Mouse (Mus musculus) neural tube, embryonic 12.5 days (tissue): Measurements from ENCODE around the gene Galntl6. TPM values are rescaled to one million over a fixed set of nuclear protein-coding genes. Genes with fewer than 3 reads are reported as not detected.
"Not testable (repeated sequence)": the region's sequence is repeated elsewhere in the genome, so short reads cannot be mapped to it uniquely, and the experiment has no call there.

Experiments
- ATAC-seq: fragments of 200-750 bp; cut with Nextera tagmentation; 2 replicates; pipeline ENCODE4 v1.8.0; 2017; ENCODE audit warnings: low read depth, mild to moderate bottlenecking, moderate TSS enrichment, moderate library complexity; ENCODE audit not compliant: low FRiP score
- H3K27ac ChIP-seq: fragments of 300-500 bp; sonication (generic); 2 replicates; pipeline ENCODE4 v1.5.1; 2016
- H3K27me3 ChIP-seq: fragments of 300-500 bp; sonication (generic); replicated peaks from 2 replicates; pipeline ENCODE4 v1.6.1; 2016; ENCODE audit warnings: mild to moderate bottlenecking
- H3K36me3 ChIP-seq: fragments of 300-500 bp; sonication (generic); 2 replicates; pipeline ENCODE4 v1.6.1; 2016; ENCODE audit warnings: mild to moderate bottlenecking
- H3K4me1 ChIP-seq: fragments of 300-500 bp; sonication (generic); 2 replicates; pipeline ENCODE4 v1.6.1; 2016
- H3K4me2 ChIP-seq: fragments of 300-500 bp; sonication (generic); replicated peaks from 2 replicates; pipeline ENCODE4 v1.6.1; 2016; ENCODE audit warnings: mild to moderate bottlenecking
- H3K4me3 ChIP-seq: fragments of 300-500 bp; sonication (generic); 2 replicates; pipeline ENCODE4 v1.5.1; 2016
- H3K9ac ChIP-seq: fragments of 300-500 bp; sonication (generic); 2 replicates; pipeline ENCODE4 v1.6.1; 2016; ENCODE audit warnings: mild to moderate bottlenecking
- H3K9me3 ChIP-seq: fragments of 300-500 bp; sonication (generic); 2 replicates; pipeline ENCODE4 v1.6.1; 2016; ENCODE audit warnings: mild to moderate bottlenecking
- WGBS: fragments of 180-500 bp; shearing (Covaris S2); methylation state at CpG from one replicate; pipeline ENCODE4 v1.1.7; 2016; 5-methylcytosine and 5-hydroxymethylcytosine counted together
- polyA plus RNA-seq: library from polyadenylated mRNA; unstranded; fragments of >200 nt; fragmentation: Nextera tagmentation; extraction: Ambion mirVana; gene quantifications from 2 replicates; pipeline ENCODE4 v1.2.1, GENCODE M21; 2016

The Galntl6 gene
- polyA plus RNA-seq, 1 experiment from 2014 or later, result 6.2 TPM

- H3K36me3 ChIP-seq, result no peaks in the 10 kb centered on the region
- no peak for ATAC-seq
- no peak overlapping the region for H3K4me2 ChIP-seq
- WGBS, result 66% methylated on average over 10 of the region's 10 CpGs
- no peak overlapping the region for H3K9ac ChIP-seq
- H3K9me3 ChIP-seq, result no peaks in the 10 kb centered on the region
- no peak overlapping the region for H3K27ac ChIP-seq
- no peaks in the 10 kb centered on the region for H3K4me1 ChIP-seq
- no peaks in the 10 kb centered on the region for H3K27me3 ChIP-seq
- no peak overlapping the region for H3K4me3 ChIP-seq
Observed at GRCm38 (mm10) chr8:57766471-57767065, 1145.9 kb downstream of the Galntl6 start.

DNA sequence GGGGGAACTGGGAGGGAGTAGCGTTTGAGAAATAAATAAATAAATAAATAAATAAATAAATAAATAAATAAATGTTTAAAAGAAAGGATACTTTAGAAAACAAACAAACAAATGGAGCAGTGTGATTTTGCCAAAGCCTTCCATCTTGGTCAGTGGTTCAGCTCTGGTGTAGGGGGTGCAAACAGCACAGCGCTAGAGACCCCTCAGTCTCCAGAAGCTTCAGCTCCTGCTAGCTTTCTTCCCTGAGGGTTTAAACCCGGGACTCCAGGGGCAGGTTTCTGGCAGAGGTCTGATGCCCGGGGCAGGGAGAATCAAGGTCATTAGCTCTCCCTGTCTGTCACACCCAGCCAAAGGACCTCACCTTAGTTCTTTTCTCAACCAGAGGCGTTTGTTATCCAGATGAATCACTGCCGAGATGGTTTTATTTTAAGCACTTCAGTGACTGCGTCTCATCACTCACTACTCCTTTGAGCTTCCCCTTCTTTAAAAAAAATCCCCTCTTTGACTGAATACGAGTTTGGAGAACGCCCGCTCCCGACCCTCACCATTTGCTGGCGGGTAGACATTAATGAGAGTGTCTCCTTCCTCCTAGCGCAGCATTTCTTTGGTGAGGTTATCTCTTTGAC, 1146.6 kb downstream of the Galntl6 start:
- H3K27me3 ChIP-seq, result no peaks in the 10 kb centered on the region
- H3K4me2 ChIP-seq, result peak overlapping the region; percentile 22
- no peak overlapping the region for H3K4me3 ChIP-seq
- no peak overlapping the region for H3K9ac ChIP-seq
- ATAC-seq, result no peak
- no peaks in the 10 kb centered on the region for H3K36me3 ChIP-seq
- no peak overlapping the region for H3K27ac ChIP-seq
- H3K9me3 ChIP-seq, result no peaks in the 10 kb centered on the region
- H3K4me1 ChIP-seq, result no peaks in the 10 kb centered on the region
- WGBS, result 16% methylated on average over 13 of the region's 13 CpGs

- ATAC-seq, result no peak
- Histone ChIP-seq H3K4me3 (no peak overlapping the region), H3K4me1 (no peaks in the 10 kb centered on the region), H3K27ac (no peak overlapping the region), H3K27me3 (no peaks in the 10 kb centered on the region), H3K9me3 (no peaks in the 10 kb centered on the region), H3K4me2 (no peak overlapping the region), H3K36me3 (no peaks in the 10 kb centered on the region), H3K9ac (no peak overlapping the region)
- WGBS, result 90% methylated on average over 4 of the region's 4 CpGs
Observed at GRCm38 (mm10) chr8:57765192-57765591, 1147.2 kb downstream of the Galntl6 start.

DNA sequence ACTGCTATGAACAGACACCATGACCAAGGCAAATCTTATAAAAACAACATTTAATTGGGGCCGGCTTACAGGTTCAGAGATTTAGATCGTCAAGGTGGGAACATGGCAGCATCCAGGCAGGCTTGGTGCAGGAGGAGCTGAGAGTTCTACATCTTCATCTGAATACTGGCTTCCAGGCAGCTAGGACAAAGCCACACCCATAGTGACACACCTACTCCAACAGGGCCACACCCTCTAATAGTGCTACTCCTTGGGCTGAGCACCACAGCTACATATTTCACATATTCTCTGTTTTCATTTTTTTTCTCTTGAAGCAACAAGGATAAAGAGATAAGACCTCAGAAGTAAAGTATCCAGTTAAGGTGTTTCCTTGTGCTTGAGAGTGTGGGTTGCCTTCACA, 1149.8 kb downstream of the Galntl6 start:
- not testable (repeated sequence) for ATAC-seq
- 72% methylated on average over 2 of the region's 2 CpGs for WGBS

GRCm38 (mm10) chr8:57760921-57761320, 1151.5 kb downstream of the Galntl6 start:
- no peaks in the 10 kb centered on the region for H3K27me3 ChIP-seq
- no peak overlapping the region for H3K27ac ChIP-seq
- no peaks in the 10 kb centered on the region for H3K36me3 ChIP-seq
- no peak overlapping the region for H3K4me3 ChIP-seq
- WGBS, result 80% methylated on average over 1 of the region's 1 CpGs
- no peak overlapping the region for H3K9ac ChIP-seq
- ATAC-seq, result no peak
- H3K4me2 ChIP-seq, result no peak overlapping the region
- no peaks in the 10 kb centered on the region for H3K4me1 ChIP-seq
- no peaks in the 10 kb centered on the region for H3K9me3 ChIP-seq

More for the DNA sequence above, 1149.8 kb downstream of the Galntl6 start:
- H3K4me2 ChIP-seq, H3K27me3 ChIP-seq, H3K36me3 ChIP-seq, H3K4me1 ChIP-seq, H3K27ac ChIP-seq, H3K9me3 ChIP-seq, H3K9ac ChIP-seq, H3K4me3 ChIP-seq: not testable (repeated sequence)

DNA sequence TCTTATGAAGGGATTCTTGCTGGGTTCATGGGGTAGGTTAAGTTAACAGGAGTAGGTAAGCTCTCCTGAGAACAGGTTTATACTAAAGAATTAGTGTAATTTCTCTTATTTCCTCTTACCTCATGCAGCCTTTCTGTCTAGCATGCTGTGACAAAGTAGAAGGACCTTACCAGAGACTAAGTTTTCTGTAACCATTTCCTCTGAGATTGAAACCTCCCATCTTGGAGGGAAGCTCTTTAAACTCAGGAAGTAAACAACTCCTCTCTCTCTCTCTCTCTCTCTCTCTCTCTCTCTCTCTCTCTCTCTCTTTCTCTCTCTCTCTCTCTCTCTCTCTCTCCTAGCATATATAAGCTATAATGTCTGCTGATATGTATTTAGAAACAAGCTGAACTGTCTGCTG, 1153.6 kb downstream of the Galntl6 start:
- no peaks in the 10 kb centered on the region for H3K27me3 ChIP-seq
- H3K4me2 ChIP-seq, result no peak overlapping the region
- no peaks in the 10 kb centered on the region for H3K9me3 ChIP-seq
- 0 out of 2 replicates have a peak, but pooled peaks cover 3% of the 10 kb centered on the region for H3K4me1 ChIP-seq
- H3K9ac ChIP-seq, result no peak overlapping the region
- H3K27ac ChIP-seq, result no peak overlapping the region
- H3K36me3 ChIP-seq, result no peaks in the 10 kb centered on the region
- ATAC-seq, result no peak
- no peak overlapping the region for H3K4me3 ChIP-seq

DNA sequence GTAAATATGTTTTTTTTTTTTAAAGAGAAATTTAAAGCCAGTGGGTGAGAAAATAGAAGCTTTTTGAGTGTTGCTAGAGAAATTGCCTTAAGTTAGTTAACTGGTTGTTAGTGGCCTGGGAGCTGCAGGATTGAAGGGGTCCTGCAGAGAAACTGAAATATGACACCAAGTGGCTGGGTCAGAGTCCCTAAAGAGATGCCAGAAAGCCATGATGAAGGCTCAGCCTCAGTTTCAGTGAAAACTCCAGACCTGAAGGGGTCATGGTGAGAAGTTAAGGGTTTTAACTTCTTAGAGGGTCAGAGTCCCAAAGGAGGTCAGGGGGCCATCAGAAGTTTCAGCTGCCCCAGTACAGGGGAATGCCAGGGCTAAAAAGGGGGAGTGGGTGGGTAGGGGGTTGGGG, 1155.0 kb downstream of the Galntl6 start:
- Histone ChIP-seq H3K27me3 (no peaks in the 10 kb centered on the region), H3K4me2 (no peak overlapping the region), H3K4me1 (0 out of 2 replicates have a peak, but pooled peaks cover 3% of the 10 kb centered on the region), H3K9me3 (no peaks in the 10 kb centered on the region), H3K36me3 (no peaks in the 10 kb centered on the region), H3K4me3 (no peak overlapping the region), H3K9ac (no peak overlapping the region), H3K27ac (no peak overlapping the region)
- no peak for ATAC-seq

- H3K4me2 ChIP-seq, result no peak overlapping the region
- H3K36me3 ChIP-seq, result no peaks in the 10 kb centered on the region
- no peak for ATAC-seq
- no peak overlapping the region for H3K27ac ChIP-seq
- H3K4me1 ChIP-seq, result 0 out of 2 replicates have a peak, but pooled peaks cover 3% of the 10 kb centered on the region
- H3K9me3 ChIP-seq, result no peaks in the 10 kb centered on the region
- H3K27me3 ChIP-seq, result no peaks in the 10 kb centered on the region
- 43% methylated on average over 6 of the region's 6 CpGs for WGBS
- no peak overlapping the region for H3K9ac ChIP-seq
- no peak overlapping the region for H3K4me3 ChIP-seq
Observed at GRCm38 (mm10) chr8:57754066-57754465, 1158.4 kb downstream of the Galntl6 start.

GRCm38 (mm10) chr8:57743636-57744035, 1168.8 kb downstream of the Galntl6 start:
- Histone ChIP-seq H3K27me3 (no peaks in the 10 kb centered on the region), H3K9ac (no peak overlapping the region), H3K4me2 (no peak overlapping the region), H3K4me1 (no peaks in the 10 kb centered on the region), H3K36me3 (no peaks in the 10 kb centered on the region), H3K4me3 (no peak overlapping the region), H3K9me3 (no peaks in the 10 kb centered on the region), H3K27ac (no peak overlapping the region)
- WGBS, result 83% methylated on average over 12 of the region's 12 CpGs
- ATAC-seq, result no peak

DNA sequence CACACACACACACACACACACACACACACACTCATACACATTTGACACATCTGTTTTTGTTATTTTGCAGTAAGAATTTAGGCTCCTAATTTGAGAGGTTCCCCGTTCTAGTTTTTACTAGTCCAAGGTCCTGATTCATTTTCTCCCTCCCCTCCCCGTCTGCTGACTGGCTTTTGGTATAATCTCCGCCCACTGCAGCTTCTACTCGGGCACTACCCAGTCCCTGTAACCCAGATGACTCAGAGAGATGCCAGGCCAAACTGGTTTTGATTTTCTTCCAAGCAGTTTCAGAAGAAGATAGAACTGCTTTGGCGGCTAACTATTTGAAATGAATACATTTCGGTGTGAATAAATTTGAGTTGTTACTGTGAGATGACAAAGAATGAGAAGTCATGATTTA, 1170.5 kb downstream of the Galntl6 start:
- WGBS, result 69% methylated on average over 6 of the region's 6 CpGs
- H3K4me2 ChIP-seq, result no peak overlapping the region
- H3K4me1 ChIP-seq, result no peaks in the 10 kb centered on the region
- H3K9ac ChIP-seq, result no peak overlapping the region
- ATAC-seq, result no peak
- H3K27me3 ChIP-seq, result no peaks in the 10 kb centered on the region
- no peaks in the 10 kb centered on the region for H3K9me3 ChIP-seq
- no peaks in the 10 kb centered on the region for H3K36me3 ChIP-seq
- H3K27ac ChIP-seq, result no peak overlapping the region
- H3K4me3 ChIP-seq, result no peak overlapping the region

GRCm38 (mm10) chr8:57741309-57741708, 1171.1 kb downstream of the Galntl6 start:
- ATAC-seq, result no peak
- Histone ChIP-seq H3K27me3 (no peaks in the 10 kb centered on the region), H3K9me3 (no peaks in the 10 kb centered on the region), H3K27ac (no peak overlapping the region), H3K4me3 (no peak overlapping the region), H3K36me3 (no peaks in the 10 kb centered on the region), H3K9ac (no peak overlapping the region), H3K4me2 (no peak overlapping the region), H3K4me1 (no peaks in the 10 kb centered on the region)
- WGBS, result 54% methylated on average over 8 of the region's 8 CpGs

GRCm38 (mm10) chr8:57737281-57737680, 1175.2 kb downstream of the Galntl6 start:
- Histone ChIP-seq H3K9ac (no peak overlapping the region), H3K4me2 (no peak overlapping the region), H3K27me3 (no peaks in the 10 kb centered on the region), H3K4me1 (peaks cover 3% of the 10 kb centered on the region; the same call in 1 of the 2 replicates), H3K36me3 (no peaks in the 10 kb centered on the region), H3K27ac (no peak overlapping the region), H3K9me3 (no peaks in the 10 kb centered on the region), H3K4me3 (no peak overlapping the region)
- 90% methylated on average over 4 of the region's 4 CpGs for WGBS
- ATAC-seq, result no peak

DNA sequence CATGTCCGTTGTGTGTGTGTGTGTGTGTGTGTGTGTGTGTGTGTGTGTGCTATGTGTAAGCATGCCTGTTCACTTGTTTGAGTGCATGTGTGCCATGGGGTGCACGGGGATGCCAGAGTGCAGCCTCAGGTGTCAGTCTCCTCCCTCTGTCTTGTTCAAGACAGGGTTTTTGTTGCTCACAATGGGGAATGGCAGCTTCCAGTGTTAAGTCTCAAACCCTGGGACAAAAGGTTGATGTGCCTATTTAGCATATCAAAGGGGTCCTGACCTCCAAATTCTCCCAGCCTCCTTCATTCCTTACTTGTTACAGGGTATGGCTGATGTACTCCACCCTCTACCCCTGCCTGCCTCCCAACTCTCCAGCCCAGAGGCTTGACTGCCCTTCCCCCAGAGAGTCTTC, 1179.6 kb downstream of the Galntl6 start:
- no peaks in the 10 kb centered on the region for H3K9me3 ChIP-seq
- H3K4me2 ChIP-seq, result no peak overlapping the region
- no peaks in the 10 kb centered on the region for H3K36me3 ChIP-seq
- no peak overlapping the region for H3K9ac ChIP-seq
- H3K27me3 ChIP-seq, result no peaks in the 10 kb centered on the region
- ATAC-seq, result no peak
- H3K4me1 ChIP-seq, result peaks cover 3% of the 10 kb centered on the region; the same call in 1 of the 2 replicates
- H3K4me3 ChIP-seq, result no peak overlapping the region
- WGBS, result 15% methylated on average over 2 of the region's 2 CpGs
- no peak overlapping the region for H3K27ac ChIP-seq
